Mouse (Mus musculus) hindbrain, embryonic 11.5 days (tissue): ENCODE data around the gene Tent4a. TPM values are rescaled to one million over a fixed set of nuclear protein-coding genes. Genes with fewer than 3 reads are reported as not detected.

ENCODE experiments used
- ATAC-seq: fragments of 200-750 bp; cut with Nextera tagmentation; 2 replicates; pipeline ENCODE4 v1.8.0; 2017; ENCODE audit warnings: mild to moderate bottlenecking, moderate TSS enrichment, moderate library complexity; ENCODE audit not compliant: low FRiP score
- DNase-seq: peaks from one replicate; pipeline ENCODE4 v3.0.0-alpha.2; 2015; ENCODE audit warnings: low spot score
- H3K27ac ChIP-seq: fragments of 300-500 bp; sonication (generic); 2 replicates; pipeline ENCODE4 v1.5.1; 2014; ENCODE audit warnings: mild to moderate bottlenecking, low read depth, low read length
- H3K27me3 ChIP-seq: fragments of 300-500 bp; sonication (generic); 2 replicates; pipeline ENCODE4 v1.6.1; 2014; ENCODE audit warnings: mild to moderate bottlenecking, low read length, moderate library complexity, mixed read lengths; ENCODE audit not compliant: control insufficient read depth, insufficient read depth
- H3K36me3 ChIP-seq: fragments of 300-500 bp; sonication (generic); 2 replicates; pipeline ENCODE4 v1.6.1; 2014; ENCODE audit warnings: mild to moderate bottlenecking, low read length, moderate library complexity, mixed read lengths; ENCODE audit not compliant: control insufficient read depth, insufficient read depth
- H3K4me1 ChIP-seq: fragments of 300-500 bp; sonication (generic); replicated peaks from 2 replicates; pipeline ENCODE4 v1.6.1; 2014; ENCODE audit warnings: low read length, mixed read lengths; ENCODE audit not compliant: control insufficient read depth, insufficient read depth
- H3K4me2 ChIP-seq: fragments of 300-500 bp; sonication (generic); replicated peaks from 2 replicates; pipeline ENCODE4 v1.6.1; 2014; ENCODE audit warnings: mild to moderate bottlenecking, low read depth, low read length
- H3K4me3 ChIP-seq: fragments of 300-500 bp; sonication (generic); 2 replicates; pipeline ENCODE4 v1.5.1; 2014; ENCODE audit warnings: low read depth, low read length
- H3K9ac ChIP-seq: fragments of 300-500 bp; sonication (generic); 2 replicates; pipeline ENCODE4 v1.6.1; 2014; ENCODE audit warnings: low read depth, low read length
- H3K9me3 ChIP-seq: fragments of 300-500 bp; sonication (generic); 2 replicates; pipeline ENCODE4 v1.6.1; 2016; ENCODE audit warnings: low read length; ENCODE audit not compliant: control insufficient read depth
- WGBS: fragments of 180-500 bp; shearing (Covaris S2); extraction: QIAGEN DNeasy Blood & Tissue Kit; methylation state at CpG from one replicate; pipeline ENCODE4 v1.1.7; 2014; 5-methylcytosine and 5-hydroxymethylcytosine counted together
- polyA plus RNA-seq: library from polyadenylated mRNA; unstranded; fragments of >200 nt; fragmentation: Nextera tagmentation; extraction: Ambion mirVana; gene quantifications from 2 replicates; pipeline ENCODE4 v1.2.1, GENCODE M21; 2014

Gene Tent4a
- polyA plus RNA-seq, 1 experiment from 2014 or later, result 8.8 TPM

DNA sequence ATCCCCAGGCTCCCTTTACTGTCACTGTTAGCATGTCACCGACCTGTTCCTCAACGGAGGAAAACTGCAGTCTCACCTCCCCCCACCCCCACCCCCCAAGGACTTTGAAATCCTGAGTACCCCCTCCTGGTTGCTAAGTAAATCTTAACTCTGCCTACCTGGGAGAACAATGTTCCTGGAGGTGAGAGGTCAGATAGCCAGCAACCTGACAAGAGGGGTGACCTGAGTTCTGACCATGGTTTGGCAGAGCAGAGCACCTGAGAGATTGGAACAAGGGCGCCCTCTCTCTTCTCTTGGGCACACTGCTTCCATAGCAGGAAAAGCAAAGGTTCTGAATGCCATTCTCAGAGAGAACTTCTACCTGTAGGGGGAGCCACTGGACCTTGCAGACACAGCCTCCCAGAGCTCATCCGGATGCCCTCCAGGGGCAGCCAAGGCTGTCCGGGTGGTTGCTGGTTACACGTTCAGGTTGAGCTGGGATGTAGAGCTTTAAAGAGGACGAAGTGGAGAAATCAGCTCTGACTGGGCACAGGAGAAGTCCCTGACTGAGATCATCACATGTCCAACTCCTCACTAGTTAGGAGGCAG is 41.4 kb downstream of the Tent4a start:
- DNase-seq, result peak; percentile 77
- Histone ChIP-seq H3K36me3 (0 out of 2 replicates have a peak, but pooled peaks cover 2% of the 10 kb centered on the region), H3K27ac (no peak overlapping the region), H3K4me1 (no peaks in the 10 kb centered on the region), H3K4me3 (no peak overlapping the region), H3K9me3 (no peaks in the 10 kb centered on the region), H3K27me3 (no peaks in the 10 kb centered on the region), H3K9ac (no peak overlapping the region), H3K4me2 (no peak overlapping the region)
- 37% methylated on average over 7 of the region's 7 CpGs for WGBS
- ATAC-seq, result peak; percentile 22

DNA sequence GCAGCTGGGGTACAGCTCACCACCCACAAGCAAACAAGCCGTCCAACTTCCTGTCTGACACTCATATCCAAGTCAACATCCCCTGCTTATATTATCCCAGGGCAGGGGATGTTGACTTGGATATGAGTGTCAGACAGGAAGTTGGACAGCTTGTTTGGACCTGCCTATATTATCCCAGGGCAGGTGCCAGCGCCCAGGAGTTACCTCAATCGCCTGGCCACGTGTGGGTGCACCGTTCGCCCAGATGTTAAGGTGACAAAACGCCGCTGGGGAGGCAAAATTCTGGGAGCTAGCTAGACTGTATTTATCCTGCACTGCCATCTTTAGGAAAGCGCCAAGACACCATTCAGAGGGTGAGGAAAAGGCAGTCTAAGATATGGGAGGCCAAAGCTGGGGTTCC is 44.6 kb downstream of the Tent4a start:
- Histone ChIP-seq H3K27ac (no peak overlapping the region), H3K4me1 (no peaks in the 10 kb centered on the region), H3K4me3 (no peak overlapping the region), H3K27me3 (no peaks in the 10 kb centered on the region; the same call in 1 of the 2 replicates), H3K9ac (no peak overlapping the region), H3K36me3 (no peaks in the 10 kb centered on the region), H3K9me3 (no peaks in the 10 kb centered on the region), H3K4me2 (no peak overlapping the region)
- 91% methylated on average over 9 of the region's 9 CpGs for WGBS
- DNase-seq (no peak), ATAC-seq (no peak)

DNA sequence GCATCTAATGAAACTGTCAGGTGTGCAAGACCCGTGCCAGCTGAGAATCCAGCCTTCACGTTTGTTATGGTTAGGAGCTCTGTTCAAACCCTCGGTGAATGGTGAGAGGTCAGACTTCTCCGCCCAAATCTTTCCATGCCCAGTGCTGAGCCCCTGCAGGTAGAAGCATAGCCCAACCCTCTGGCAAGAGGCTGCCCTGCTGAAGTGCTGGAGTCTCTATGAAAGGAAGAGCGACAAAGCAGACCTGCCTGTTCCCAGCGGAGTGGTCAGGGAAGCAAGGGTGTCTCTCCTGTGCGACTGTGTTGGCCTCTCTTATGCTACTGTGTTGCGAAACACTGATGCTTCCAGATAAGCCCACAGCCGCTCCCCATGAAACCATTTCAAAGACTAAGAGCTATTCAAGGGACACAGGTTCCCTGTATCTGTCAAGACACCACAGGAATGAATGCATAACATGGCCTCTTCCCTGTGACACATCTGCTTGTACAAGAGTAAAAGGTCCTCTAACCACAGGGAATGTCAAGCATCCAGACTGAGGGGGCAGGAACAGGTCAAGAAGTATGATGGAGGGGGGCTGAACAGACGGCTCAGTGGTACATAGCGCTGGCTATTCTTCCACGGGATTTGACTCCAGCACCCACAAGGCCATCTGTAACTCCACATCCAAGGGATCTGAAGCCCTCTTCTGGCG is 45.7 kb downstream of the Tent4a start:
- Histone ChIP-seq H3K4me2 (no peak overlapping the region), H3K9ac (no peak overlapping the region), H3K27me3 (no peaks in the 10 kb centered on the region; the same call in 1 of the 2 replicates), H3K27ac (no peak overlapping the region), H3K4me3 (no peak overlapping the region), H3K4me1 (no peaks in the 10 kb centered on the region), H3K36me3 (no peaks in the 10 kb centered on the region), H3K9me3 (no peaks in the 10 kb centered on the region)
- ATAC-seq (no peak), DNase-seq (no peak)
- 33% methylated on average over 13 of the region's 13 CpGs for WGBS

DNA sequence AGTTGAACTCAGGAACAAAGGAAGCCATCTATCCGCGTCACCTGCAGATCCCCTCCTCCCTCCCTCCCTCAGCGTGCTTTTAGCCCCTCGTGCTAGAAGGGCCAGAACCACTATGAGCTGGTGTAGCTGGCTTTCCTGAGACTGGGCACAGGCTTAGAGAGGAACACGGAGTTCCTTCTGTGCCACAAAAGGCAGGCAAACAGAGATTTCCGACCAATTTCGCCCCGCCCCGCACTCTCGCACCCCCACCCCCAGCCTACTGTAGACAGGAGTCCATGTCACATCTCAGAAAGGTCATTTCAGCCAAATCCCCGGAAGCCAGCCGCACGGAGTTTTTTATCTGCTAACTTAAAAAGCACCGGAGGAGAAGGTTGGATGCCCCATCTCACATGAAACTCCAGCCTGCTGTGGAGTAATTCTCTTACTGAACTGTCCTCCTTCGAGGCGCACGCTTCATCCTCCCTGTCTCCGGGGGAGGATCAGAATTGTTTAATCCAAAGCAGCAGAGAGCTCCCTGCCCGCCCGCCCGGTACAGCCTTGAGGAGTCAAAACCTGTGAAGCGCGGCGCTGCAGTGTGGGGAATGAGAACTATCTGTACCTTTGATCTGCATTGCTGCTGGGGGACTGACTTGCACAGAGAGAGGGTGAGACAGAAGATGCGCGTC is 46.7 kb downstream of the Tent4a start:
- Histone ChIP-seq H3K4me1 (no peaks in the 10 kb centered on the region), H3K4me2 (peak overlapping the region; percentile 35), H3K36me3 (no peaks in the 10 kb centered on the region), H3K9me3 (no peaks in the 10 kb centered on the region), H3K27me3 (peaks cover 9% of the 10 kb centered on the region), H3K4me3 (peak overlapping the region; percentile 2; the same call in 1 of the 2 replicates), H3K9ac (no peak overlapping the region), H3K27ac (no peak overlapping the region)
- DNase-seq (peak; percentile 38), ATAC-seq (no peak)
- WGBS, result 2% methylated on average over 26 of the region's 26 CpGs

DNA sequence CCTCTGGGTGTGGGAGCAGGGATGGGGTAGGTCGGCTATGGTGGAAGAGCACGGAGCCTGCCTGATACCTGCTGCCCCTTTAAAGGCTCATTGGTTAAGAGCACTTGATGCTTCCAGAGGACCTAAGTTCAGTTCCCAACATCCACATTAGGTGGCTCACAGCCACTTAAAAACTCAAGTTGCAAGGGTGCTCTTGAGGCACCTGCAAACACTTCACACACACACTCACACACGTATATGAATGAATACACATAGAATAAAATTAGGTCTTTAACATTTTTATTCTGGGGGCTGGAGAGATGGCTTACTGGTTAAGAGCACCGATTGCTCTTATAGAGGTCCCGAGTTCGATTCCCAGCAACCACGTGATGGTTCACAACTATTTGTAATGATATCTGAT is 47.3 kb downstream of the Tent4a start:
- no peak for DNase-seq
- Histone ChIP-seq H3K9ac (no peak overlapping the region), H3K4me3 (no peak overlapping the region), H3K27me3 (peaks cover 10% of the 10 kb centered on the region), H3K4me2 (no peak overlapping the region), H3K27ac (no peak overlapping the region), H3K36me3 (no peaks in the 10 kb centered on the region), H3K4me1 (no peaks in the 10 kb centered on the region), H3K9me3 (no peaks in the 10 kb centered on the region)
- WGBS, result 80% methylated on average over 7 of the region's 7 CpGs
- no peak for ATAC-seq

DNA sequence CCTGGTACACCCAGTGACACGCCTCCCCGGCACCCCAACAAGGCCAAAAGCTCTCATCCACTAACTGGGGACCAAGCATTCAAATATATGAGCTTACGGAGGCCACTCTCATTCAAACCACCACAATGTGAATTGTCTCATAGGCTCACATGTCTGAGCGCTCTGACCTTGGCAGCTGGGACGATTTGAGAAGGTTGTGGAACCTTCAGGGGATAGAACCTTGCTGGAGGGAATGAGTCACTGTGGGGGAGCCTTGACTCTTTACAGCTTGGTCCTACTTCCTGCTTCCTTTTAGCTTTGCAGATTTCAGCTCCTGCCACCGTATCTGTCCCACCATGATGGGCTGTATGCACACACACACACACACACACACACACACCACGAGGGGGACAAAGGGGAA is 48.6 kb downstream of the Tent4a start:
- no peak for DNase-seq
- no peak overlapping the region for H3K4me3 ChIP-seq
- no peak overlapping the region for H3K4me2 ChIP-seq
- ATAC-seq, result no peak
- no peak overlapping the region for H3K9ac ChIP-seq
- H3K4me1 ChIP-seq, result no peaks in the 10 kb centered on the region
- H3K27me3 ChIP-seq, result peaks cover 15% of the 10 kb centered on the region
- H3K9me3 ChIP-seq, result no peaks in the 10 kb centered on the region
- 83% methylated on average over 7 of the region's 7 CpGs for WGBS
- no peak overlapping the region for H3K27ac ChIP-seq
- H3K36me3 ChIP-seq, result no peaks in the 10 kb centered on the region

DNA sequence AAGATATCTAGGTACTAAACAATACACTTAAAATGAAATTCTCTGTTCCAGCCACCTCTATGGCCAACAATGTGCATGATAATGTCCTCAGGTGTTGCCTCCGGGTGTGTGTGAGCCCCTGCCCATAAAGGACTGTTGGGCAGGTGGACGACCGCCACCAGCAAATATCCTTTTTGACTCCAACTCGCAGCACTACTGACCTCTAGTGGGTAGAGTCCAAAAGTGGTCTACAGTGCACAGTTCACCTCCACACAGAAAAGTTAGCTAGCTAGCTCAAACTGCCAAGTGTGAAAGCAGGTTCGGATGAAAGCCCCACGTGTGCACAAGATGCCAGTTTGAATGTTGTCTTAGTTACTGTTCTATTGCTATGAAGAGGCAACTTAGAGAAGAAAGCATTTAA is 49.1 kb downstream of the Tent4a start:
- H3K9me3 ChIP-seq, result no peaks in the 10 kb centered on the region
- H3K4me1 ChIP-seq, result no peaks in the 10 kb centered on the region
- 24% methylated on average over 6 of the region's 6 CpGs for WGBS
- DNase-seq (peak; percentile 60), ATAC-seq (peak; percentile 23; the same call in 1 of the 2 replicates)
- H3K9ac ChIP-seq, result no peak overlapping the region
- no peaks in the 10 kb centered on the region for H3K36me3 ChIP-seq
- peaks cover 15% of the 10 kb centered on the region for H3K27me3 ChIP-seq
- no peak overlapping the region for H3K4me3 ChIP-seq
- H3K4me2 ChIP-seq, result no peak overlapping the region
- H3K27ac ChIP-seq, result no peak overlapping the region

DNA sequence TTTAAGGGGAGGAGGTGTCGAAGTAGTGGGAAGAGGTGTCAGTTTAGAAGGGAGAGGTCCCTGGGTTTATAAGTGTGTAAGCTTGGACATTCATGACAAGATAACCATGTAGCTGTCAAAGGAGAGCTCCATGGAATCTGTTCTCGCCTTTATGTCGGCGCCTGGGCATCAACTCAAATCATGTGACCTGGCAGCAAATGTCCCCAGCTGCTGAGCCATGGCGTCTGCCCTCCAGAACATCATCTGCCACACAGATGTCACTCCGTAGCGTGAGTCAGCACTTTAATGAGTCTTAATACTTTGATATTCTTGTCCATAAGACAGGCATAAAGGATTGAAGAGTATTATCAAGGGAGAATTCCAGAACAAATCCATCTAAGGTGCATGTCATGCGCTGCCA is 51.7 kb downstream of the Tent4a start:
- Histone ChIP-seq H3K4me1 (no peaks in the 10 kb centered on the region), H3K4me3 (no peak overlapping the region), H3K9ac (no peak overlapping the region), H3K36me3 (no peaks in the 10 kb centered on the region), H3K9me3 (no peaks in the 10 kb centered on the region), H3K27ac (no peak overlapping the region), H3K27me3 (peaks cover 17% of the 10 kb centered on the region), H3K4me2 (no peak overlapping the region)
- no peak for ATAC-seq
- DNase-seq, result peak; percentile 31
- WGBS, result 49% methylated on average over 8 of the region's 8 CpGs
